Mouse (Mus musculus) urinary bladder, postnatal 36 days (tissue): ENCODE data around the gene Tubg1.

ENCODE experiments used
- DNase-seq, 2 experiments: peaks; one replicate each; pipeline ENCODE4 v3.0.0; 2022; ENCODE audit warnings: low spot score in 2 of 2, mixed read lengths in 1 of 2

Gene Tubg1

DNA sequence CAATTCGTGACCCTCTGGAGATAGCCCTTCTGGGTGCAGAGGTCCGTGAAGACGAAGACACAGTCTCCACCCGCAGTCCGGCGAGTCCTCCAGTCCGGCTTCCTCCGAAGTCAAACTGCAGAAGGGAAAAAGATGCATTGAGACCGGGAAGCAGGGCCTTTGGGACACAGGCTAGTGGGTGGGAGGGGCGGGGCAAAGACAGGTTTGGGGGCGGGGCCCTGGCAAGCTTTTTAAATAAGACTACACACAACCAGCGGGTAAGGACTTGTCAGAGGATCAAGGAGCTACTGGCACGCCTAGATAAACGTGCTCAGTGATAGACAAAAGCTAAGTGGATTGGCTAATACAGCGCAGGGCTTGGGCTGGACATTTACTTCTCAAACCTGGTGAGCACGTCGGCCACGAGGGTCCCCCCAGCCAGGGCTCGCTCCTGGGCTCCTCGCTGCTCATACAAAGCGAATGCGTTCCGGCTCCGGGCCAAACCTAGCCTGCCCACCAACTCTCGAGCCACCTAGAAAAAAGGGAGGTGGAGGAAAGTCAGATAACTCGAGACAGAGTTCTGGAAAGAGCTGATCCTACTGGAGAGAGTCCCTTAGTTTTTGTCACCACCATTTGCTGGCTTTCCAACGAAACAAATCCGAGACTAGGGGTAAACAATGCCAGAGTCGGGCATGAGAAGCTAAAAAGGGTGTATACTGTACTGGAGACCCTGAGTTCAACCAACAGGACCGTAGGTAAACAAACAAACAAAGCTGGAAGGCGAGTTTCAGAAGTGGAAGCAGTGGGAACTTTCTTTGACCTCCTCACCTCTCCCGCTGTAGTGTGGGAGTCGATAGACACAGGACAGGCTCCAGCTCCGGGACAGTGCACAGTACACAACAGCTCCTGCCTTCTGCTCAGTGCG lies 45.2 kb downstream of the Tubg1 start:
- no peak for DNase-seq

DNA sequence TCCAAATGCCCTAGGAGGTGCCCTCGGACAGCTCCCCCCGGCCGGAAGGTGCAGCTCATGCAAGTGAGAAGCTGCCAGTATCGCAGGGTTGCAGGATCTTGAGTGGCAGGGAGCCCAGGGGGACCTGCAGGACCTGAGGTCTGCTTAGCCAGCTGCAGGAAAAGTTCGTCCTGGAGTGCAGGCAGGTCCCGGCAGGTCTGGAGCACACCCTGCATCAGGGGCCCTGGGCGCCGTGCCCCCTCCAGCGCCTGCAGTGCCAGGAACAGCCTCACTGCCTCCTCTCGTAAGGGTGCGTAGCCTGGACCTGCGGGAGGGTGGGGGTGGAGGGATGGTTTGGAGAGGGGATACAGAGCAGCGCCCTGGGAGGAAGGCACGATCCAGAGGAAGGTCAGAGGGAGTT lies 46.6 kb downstream of the Tubg1 start:
- no peak for DNase-seq

DNA sequence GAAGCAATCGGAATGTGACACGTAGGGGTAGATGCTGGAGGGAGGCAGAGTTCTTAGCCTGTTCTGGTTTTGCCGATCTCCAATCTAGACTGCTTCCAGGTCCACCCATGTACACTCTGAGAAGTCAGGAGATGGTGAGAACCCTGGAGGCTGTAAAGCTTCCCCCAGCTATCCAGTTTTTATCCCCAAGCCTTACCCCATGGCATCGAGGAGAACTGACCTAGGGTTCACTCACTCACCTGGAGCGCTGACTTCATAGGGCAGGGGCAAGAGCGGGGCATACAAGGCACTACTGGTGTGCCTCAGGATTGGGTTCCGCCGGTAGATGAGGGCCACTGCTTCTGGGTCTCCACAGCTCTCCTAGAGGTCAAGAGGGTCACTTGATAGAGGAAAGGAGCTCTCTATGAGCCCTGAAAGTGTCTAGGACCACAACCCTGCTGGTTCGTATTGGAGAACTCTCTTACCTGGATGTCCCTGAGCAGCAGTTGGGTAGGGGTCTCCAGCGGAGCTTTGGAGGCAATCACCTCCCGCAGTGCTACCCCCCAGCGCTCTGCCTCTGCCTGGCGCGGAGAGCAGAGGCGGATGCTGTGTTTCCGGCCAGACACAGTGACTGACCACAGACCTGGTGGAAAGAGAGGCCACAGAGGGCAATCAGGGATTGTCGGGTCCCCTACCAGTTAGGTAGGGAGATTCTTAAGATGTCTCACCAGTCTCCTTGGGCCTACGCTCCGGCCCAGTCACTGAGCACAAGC lies 47.6 kb downstream of the Tubg1 start:
- no peak for DNase-seq

DNA sequence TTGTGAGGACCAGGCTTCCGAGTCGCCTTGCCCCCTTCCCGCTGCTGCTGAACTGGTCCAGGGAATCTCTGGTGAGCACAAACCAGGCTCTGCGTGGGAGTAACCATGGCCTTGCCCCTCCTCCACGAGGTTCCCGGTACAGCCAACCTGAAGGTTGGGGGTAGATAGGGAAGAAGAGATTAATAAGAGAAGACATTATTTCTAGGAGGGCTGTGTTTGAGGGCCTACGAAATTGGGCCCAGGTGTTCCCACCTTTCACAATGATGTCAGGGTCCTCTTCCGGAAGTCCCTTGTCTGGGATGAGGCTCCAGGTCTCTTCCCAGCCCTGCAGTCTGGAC lies 48.2 kb downstream of the Tubg1 start:
- DNase-seq: no peak

DNA sequence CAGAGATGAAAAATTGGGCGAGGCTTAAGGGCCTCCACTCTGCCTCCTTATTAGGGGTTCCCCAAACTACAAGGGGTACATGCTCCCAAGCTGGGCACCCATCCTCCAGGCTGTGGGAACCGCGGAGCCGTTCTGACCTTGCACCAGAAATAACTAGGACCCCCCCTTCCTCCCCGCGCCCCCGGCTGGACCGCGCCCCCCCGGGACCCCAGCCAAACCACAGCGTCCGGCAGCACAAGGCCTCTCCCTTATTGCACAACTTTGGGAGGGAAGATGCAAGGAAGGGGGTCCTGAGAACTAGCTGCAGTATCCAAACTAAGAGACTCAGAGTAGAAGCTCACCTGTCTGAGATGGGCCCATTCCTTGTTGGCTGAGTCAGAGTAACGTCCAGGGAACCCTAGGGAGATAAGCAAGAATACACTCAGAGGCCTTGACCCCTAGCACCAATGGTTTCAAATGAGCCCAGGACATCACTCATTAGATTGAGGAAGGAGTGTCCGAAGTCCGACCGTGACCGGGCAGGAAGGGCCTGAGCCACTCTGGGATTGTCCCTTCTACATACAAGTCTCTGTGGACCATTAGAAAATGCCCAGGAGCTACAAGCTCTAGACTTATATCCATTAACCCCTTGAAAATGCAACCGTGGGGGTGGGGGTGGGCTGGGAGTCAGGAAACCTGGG lies 48.7 kb downstream of the Tubg1 start:
- DNase-seq: no peak

DNA sequence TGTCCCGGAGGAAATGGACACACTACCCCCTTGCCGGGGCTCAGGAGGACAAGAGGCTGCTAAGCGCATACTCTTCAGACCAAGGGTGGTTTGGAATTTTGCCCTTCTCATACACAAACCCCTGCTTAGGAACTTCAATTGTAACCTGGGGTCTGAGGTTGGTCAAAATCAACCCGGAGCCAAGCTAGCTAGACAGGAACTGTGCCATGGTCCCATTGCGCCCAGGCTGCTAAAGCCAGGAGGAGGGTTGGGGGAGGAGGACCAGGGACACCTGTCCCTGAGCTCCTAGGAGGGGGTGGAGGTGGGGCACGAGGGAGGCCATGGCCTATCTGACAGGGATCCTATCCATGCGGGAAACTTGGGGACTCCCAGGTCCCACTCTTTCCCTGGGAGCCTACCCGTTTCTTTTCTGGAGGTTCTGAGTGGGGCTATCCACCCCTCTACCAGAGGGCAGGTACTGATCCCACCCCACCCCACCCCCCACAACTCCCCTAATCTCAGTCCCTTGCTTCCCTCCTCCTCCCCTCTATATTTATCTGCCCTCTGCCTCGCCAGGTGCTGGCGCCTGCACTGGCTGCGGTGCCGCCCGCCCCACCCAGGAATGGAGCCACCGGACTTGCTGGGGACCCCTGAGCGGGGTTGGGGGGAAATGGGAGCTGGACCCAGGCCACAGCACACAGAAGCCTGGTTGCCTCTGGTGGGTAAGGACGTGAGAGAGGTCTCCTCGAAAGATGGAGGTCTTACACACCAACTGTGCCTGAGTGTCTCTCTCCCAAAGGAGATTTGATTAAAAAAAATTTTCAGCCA lies 49.8 kb downstream of the Tubg1 start:
- no peak for DNase-seq

DNA sequence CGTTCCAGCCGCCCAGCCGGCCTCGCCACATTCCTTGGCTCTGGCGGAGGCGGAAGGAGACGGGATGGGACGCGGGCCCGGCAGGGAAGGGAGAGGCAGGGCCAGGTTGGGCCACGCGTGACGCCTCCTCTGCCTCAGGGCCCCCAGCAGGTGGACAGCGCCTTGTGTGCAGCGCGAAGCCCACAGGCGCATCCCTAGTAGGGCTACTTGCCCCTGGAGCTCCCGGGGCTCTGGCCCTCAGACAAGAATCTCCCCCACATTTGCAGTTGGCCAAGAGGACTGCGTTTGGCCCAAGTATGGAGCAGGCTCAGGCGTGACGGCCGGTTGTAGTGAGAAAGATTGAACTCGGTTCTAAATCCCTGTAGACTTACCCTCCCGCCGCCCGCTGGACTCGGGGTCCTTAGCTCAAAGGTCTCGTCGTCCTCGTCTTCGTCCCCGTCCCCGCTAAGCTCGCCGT lies 50.6 kb downstream of the Tubg1 start, which contains the start of gene Cntnap1:
Gene Cntnap1 (plus strand): TSS at position 170 of the 457 bp plus-strand sequence.
- peak in 1 of 2 experiments; percentile 81 for DNase-seq

DNA sequence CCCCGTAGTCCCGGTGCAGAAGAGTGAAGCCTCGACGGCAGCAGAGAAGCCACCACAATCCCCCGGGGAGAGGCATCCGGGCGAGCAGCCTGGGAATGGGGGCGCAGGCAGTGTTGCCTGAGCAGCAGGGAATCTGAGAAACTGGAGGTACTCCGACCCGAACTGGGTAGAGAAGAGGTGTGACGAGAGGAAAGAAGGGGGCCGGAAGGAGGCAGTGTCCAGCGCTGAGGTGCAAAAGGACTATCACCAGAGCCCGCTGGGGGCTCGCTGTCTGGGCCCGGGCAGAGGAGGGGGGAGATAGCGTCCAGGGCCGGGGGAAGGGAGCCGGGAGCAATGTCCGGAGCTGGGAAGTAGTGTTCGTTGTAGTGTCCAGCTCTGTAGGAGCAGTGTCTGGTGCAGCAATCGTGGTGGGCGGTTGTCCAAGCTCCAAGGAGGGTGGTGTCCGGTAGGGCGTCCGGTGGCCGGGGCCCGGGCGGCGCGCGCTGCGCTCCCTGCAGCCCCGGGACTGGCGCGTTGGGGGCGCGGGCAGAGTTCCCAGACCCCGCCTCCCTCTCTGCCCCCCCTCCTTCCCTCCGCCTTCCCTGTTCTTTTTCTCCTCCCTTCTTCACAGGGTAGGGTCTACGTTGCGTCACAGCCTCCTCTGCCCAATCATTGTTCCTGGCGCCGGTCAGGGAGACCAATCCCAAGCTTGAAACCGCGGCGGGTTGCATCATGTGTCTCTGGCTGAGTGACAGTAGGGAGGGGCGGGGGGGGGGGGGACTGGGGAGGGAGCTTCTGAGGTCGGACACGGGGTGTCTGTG lies 51.3 kb downstream of the Tubg1 start, which contains the start of gene Plekhh3:
Gene Plekhh3 (minus strand): TSS at position 541 of the 800 bp plus-strand sequence.
- peak; percentile 85 to 96 for DNase-seq

DNA sequence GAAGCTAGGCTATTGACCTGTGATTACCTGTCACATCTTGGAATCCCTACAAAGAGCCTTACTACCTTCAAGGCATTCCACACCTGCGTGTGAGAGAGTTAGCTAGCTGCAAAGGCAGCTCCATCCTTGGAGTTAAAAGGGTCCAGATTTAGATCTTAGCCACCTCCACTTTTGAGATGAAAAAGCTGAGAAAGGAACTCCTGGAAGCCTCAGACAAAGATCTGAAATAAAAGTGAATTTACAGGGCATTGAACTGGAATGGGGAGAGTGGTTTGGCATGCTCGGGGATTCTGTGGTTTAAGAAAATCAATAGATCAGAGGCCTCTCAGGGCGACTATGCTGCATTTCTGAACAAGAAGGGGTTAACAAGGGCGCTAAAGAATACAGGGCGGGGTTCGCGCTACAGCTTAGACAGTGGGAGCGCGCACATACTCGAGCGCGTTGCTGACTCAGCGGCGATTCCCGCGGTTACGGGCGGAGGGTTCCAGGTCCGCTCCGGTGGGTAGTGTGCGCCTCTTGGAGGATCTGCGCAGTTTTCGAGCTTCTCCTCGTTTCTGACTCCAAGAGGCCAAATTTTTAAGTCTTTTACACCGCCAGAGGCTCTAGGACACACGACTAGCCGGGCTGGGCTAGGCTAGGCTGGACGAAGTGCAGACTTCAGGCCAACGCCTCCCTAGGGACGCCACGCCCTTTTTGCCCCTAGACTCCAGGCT lies 52.1 kb downstream of the Tubg1 start:
- DNase-seq: peak; percentile 70 to 78

DNA sequence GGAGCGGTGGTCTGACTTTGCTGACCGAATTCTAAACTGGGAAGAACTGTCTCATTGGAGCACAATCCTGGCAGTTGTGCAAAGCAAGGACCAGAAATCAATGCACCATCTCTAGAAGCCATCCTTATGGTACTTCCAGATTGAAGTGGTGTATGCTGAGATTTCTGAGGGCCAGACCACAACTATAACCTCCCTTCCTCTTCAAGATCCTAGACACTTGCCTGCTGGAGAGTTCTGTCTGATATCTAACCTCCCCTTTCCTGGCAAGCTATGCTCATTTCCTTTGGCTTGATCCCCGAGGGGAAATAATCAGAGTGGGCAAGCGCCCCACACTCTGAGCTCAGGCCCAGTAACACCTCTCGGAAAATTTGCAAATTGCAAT lies 52.7 kb downstream of the Tubg1 start:
- DNase-seq: no peak

DNA sequence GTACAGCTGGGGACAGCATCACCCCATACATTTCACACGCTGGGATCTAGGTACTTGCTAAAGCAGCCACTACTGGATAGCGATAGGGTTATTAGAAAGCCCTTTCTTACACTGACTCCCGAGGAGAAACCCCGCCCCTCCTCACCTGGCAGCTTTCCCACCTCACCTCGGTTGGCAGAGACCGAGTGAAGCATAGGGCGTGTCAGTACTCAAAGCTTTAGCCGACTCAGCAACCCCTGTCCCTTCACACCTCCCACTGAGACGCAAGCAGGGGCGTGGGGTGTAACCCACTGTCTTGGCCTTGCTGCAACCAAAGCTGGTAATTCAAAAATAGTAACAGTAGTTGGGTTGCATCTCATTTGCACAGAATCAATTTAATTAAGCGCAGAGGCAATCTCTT lies 53.4 kb downstream of the Tubg1 start:
- peak in 1 of 2 experiments; percentile 76 for DNase-seq

DNA sequence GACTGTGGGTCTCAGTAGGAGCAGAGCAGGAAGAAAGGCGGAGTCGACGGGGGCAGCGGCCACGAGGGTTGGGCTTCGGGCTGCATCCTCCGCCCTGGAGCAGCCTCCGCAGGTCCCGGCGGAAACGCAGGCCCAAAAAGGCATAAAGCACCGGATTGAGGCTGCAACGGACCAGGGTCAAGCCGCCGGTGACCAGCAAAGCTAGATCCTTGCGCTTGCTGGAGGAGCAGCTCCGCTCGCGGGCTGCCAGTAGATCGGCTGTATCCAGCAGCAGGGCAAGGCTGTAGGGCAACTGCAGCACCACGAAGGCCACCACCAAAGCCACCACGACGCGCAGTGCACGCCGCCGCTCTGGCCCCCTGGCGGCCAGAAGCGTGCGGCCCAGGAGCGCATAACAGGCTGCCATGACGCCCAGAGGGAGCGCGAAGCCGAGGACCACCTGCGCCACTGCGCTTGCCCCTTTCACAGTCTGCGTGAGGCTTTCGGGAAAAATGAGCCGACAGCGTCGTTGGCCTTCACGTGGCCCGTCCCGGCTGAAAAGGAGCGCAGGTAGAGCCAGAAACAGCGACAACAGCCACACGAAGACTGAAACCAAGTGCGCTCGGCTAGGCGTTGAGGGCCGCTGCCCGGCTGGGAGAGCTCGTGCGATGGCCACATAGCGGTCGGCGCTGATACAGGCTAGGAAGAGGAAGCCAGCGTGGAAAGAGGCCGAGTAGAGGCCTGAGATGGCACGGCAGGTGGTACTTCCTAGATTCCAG lies 54.1 kb downstream of the Tubg1 start:
- DNase-seq: peak; percentile 72 to 82

DNA sequence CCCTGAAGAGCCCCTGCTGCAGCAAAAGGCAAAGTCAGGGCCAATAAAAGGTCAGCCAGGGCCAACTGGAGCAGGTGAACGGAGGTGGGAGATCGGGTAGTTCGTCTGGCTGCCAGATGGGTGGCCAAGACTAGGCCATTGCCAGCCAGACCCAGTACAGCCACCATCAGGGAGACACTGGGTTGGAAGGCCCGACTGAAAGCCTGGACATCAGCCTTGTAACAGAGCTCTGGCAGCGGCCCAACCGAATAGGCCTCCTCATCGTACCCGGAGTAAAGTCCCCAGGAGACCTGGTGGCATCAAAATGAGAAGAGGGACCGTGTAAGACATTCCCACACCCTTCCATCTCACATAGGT lies 54.6 kb downstream of the Tubg1 start:
- DNase-seq: no peak

DNA sequence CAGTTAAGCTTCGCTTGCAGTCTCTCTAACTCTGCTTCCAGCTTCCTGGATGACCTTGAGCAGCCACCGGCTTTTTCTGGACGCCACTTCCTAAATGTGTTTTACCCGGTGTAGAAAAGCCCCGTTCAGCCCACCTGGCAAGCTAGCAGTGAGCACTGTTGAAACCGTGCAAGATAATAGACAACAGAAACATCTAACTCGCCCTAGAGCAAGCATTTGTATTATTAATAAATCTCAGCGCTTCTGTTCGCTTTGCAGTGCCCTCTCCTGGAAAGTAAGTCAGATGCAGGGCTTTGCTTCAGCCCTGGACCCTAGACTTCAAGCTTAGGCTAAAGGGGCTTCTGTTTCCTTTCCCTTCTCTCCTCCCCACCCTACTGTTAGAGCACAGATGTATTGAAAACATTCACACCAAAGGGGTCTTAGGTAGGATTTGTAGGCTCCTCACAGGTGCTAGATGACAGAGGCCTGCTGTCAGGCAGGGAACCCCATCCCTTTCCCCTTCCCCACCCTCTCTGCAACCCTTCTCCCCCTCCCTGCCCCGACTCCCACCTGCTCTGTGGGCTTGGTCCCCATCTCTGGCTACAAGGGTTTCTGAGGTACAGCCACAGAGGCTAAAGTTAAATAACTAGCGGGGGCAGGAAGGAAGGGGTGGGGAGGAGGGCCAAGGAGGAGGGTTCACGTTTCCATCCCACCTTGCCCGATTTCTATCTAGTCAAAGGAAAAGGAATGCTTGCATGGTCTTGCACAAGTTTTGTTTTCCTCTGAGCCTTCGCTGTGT lies 55.3 kb downstream of the Tubg1 start, which contains the start of gene Ccr10:
Gene Ccr10 (minus strand): TSS at position 593 of the 778 bp plus-strand sequence.
- DNase-seq: no peak

DNA sequence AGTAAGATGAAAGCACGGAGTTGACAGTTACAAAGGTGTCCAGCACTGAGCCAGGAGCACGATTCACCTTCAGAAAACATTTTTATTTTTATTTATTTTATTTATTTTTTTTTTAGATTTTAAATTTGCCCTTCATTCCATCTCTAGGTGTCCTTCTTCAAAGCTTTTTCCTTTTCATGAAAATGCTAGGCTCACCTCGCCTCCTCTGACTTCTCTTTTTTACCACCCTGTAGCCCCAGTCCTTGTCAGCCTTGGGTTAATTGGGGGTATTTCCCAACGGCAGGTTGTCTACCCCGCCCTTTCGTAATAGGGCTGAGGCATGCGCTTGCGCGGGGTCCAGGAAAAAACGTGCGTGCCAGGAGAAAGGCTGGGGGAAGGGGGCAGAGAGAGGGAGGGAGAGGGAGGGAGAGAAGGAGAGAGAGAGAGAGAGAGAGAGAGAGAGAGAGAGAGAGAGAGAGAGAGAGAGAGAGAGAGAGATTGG lies 55.9 kb downstream of the Tubg1 start:
- no peak for DNase-seq
